ENCODE assay signal across 8 mouse cellular contexts in the genomic region with DNA sequence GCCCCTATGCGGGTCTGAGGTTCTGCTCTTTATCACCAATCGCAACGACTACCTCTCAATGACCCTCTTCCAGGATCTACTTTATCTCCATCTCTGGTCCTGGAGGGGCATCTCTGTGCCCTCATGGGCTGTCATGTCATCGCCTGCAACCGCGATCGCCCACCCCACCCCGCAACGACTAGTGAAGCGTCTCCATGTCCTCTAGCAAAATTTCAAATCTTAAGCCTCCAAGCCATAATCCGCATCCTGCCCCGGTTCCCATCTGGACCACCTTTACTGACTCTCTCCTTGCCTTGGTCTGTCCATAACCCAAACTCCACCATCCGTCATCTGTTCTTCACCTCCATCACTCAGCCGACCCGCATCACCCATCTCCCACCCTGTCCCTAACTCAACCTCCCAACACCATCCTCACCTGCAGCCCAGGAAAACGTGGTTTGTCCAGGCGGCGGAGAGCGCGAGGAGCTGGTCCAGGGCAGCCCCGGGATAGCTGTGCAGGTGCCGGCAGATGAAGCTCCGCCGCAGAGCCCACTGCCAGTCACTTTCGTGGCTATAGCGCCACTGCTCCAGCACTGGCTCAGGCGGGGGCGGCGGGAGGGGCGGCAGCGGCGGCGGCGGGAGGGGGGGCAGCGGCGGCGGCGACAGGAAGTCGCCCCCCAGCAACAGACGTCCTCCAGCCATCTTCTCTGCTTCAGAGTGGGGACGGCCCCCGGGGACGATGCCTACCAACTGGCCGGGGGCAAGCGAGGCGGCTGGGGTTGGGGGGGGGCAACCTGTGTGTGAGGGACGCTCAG. TPM values are rescaled to one million over a fixed set of nuclear protein-coding genes. Genes with fewer than 3 reads are reported as not detected.
DNase-seq lines count a peak whose midpoint lies in the region; ATAC-seq lines count a peak whose summit lies in the region.

A gene (minus strand): TSS at position 579 of the 794 bp plus-strand sequence.

- peak; percentile 79 for ATAC-seq in forebrain, embryonic 11.5 days (replicated peaks; ENCODE audit: low FRiP score)
- peak; percentile 78 for ATAC-seq in hindbrain, embryonic 14.5 days (ENCODE audit: low FRiP score)
- ATAC-seq in midbrain, embryonic 14.5 days (ENCODE audit: low FRiP score, low TSS enrichment) = peak; percentile 80
- peak; percentile 48; the same call in 1 of the 2 replicates for ATAC-seq in stomach, embryonic 15.5 days (ENCODE audit: insufficient read depth, low FRiP score, low read depth)

- peak within 1 kb of the TSS; percentile 85 for H3K4me3 ChIP-seq in brown adipose tissue, adult 24 weeks (ENCODE audit: insufficient read depth, low read depth, low read length)
- H3K4me3 ChIP-seq in forebrain, embryonic 11.5 days (ENCODE audit: low read depth, low read length) = peak within 1 kb of the TSS; percentile 51
- peak within 1 kb of the TSS; percentile 54 for H3K4me3 ChIP-seq in hindbrain, embryonic 14.5 days (replicated peaks; ENCODE audit: low read length)
- peak within 1 kb of the TSS; percentile 51 for H3K4me3 ChIP-seq in midbrain, embryonic 14.5 days (replicated peaks; ENCODE audit: low read depth, low read length)
- H3K4me3 ChIP-seq in stomach, embryonic 15.5 days (replicated peaks) = peak within 1 kb of the TSS; percentile 55

- peak within 1 kb of the TSS; percentile 66 for H3K9ac ChIP-seq in forebrain, embryonic 11.5 days (ENCODE audit: low read length)
- peak within 1 kb of the TSS; percentile 78 for H3K9ac ChIP-seq in hindbrain, embryonic 14.5 days
- H3K9ac ChIP-seq in midbrain, embryonic 14.5 days (replicated peaks; ENCODE audit: low read length) = peak within 1 kb of the TSS; percentile 67
- peak within 1 kb of the TSS; percentile 37; the same call in 1 of the 2 replicates for H3K9ac ChIP-seq in stomach, embryonic 15.5 days

- H3K36me3 ChIP-seq in forebrain, embryonic 11.5 days (ENCODE audit: control insufficient read depth, insufficient read depth, low read length) = no peaks in the 10 kb centered on the region
- no peaks in the 10 kb centered on the region for H3K36me3 ChIP-seq in hindbrain, embryonic 14.5 days (replicated peaks; ENCODE audit: control insufficient read depth, insufficient read depth)
- H3K36me3 ChIP-seq in midbrain, embryonic 14.5 days (ENCODE audit: control insufficient read depth, insufficient read depth, low read length) = no peaks in the 10 kb centered on the region
- no peaks in the 10 kb centered on the region for H3K36me3 ChIP-seq in stomach, embryonic 15.5 days

- DNase-seq in kidney, adult 11 months = peak; percentile 6
- DNase-seq in kidney, adult 8-10 months = no peak
- DNase-seq in forebrain, embryonic 11.5 days (ENCODE audit: low spot score) = peak; percentile 59
- no peak for DNase-seq in hindbrain, embryonic 14.5 days (ENCODE audit: low spot score)
- peak; percentile 52 to 53 for DNase-seq in left cerebral cortex, postnatal 36 days (ENCODE audit: low spot score in 2 of 2)
- peak; percentile 63 for DNase-seq in midbrain, embryonic 14.5 days

- H3K4me1 ChIP-seq in brown adipose tissue, adult 24 weeks (ENCODE audit: control insufficient read depth, insufficient read depth, insufficient read length, low read length) = no peaks in the 10 kb centered on the region
- no peaks in the 10 kb centered on the region for H3K4me1 ChIP-seq in forebrain, embryonic 11.5 days (replicated peaks; ENCODE audit: control insufficient read depth, insufficient read depth, low read length)
- H3K4me1 ChIP-seq in hindbrain, embryonic 14.5 days (replicated peaks; ENCODE audit: control insufficient read depth, insufficient read depth, low read length) = 0 out of 2 replicates have a peak, but pooled peaks cover 9% of the 10 kb centered on the region
- H3K4me1 ChIP-seq in midbrain, embryonic 14.5 days (ENCODE audit: control insufficient read depth, insufficient read depth, low read length) = no peaks in the 10 kb centered on the region
- no peaks in the 10 kb centered on the region for H3K4me1 ChIP-seq in stomach, embryonic 15.5 days

- H3K9me3 ChIP-seq in forebrain, embryonic 11.5 days (ENCODE audit: control insufficient read depth, low read length) = no peaks in the 10 kb centered on the region
- H3K9me3 ChIP-seq in hindbrain, embryonic 14.5 days (ENCODE audit: control insufficient read depth, low read length) = no peaks in the 10 kb centered on the region
- no peaks in the 10 kb centered on the region for H3K9me3 ChIP-seq in midbrain, embryonic 14.5 days (ENCODE audit: control insufficient read depth, low read length)
- no peaks in the 10 kb centered on the region for H3K9me3 ChIP-seq in stomach, embryonic 15.5 days

- H3K27me3 ChIP-seq in forebrain, embryonic 11.5 days (ENCODE audit: control insufficient read depth, insufficient read depth, low read length) = no peaks in the 10 kb centered on the region
- no peaks in the 10 kb centered on the region for H3K27me3 ChIP-seq in hindbrain, embryonic 14.5 days (ENCODE audit: control insufficient read depth, insufficient read depth, low read length)
- no peaks in the 10 kb centered on the region for H3K27me3 ChIP-seq in midbrain, embryonic 14.5 days (ENCODE audit: control insufficient read depth, insufficient read depth, low read length)
- no peaks in the 10 kb centered on the region for H3K27me3 ChIP-seq in stomach, embryonic 15.5 days (replicated peaks)

- intact Hi-C loops in left cerebral cortex, postnatal 36 days (cut with DNase I) = loop anchor here (5.0 kb wide), 2 partner anchors 70 to 95 kb away; no protein-coding TSS in a partner anchor

- peak within 1 kb of the TSS; percentile 87; the same call in 1 of the 2 replicates for H3K27ac ChIP-seq in brown adipose tissue, adult 24 weeks (replicated peaks; ENCODE audit: low read depth, low read length)
- H3K27ac ChIP-seq in forebrain, embryonic 11.5 days (ENCODE audit: low read depth, low read length) = 0 out of 2 replicates have a peak within 1 kb of the TSS, but pooled peaks have one; percentile 37
- H3K27ac ChIP-seq in hindbrain, embryonic 14.5 days = peak within 1 kb of the TSS; percentile 88
- H3K27ac ChIP-seq in midbrain, embryonic 14.5 days (replicated peaks; ENCODE audit: low read depth, low read length) = peak within 1 kb of the TSS; percentile 87
- peak within 1 kb of the TSS; percentile 54; the same call in 1 of the 2 replicates for H3K27ac ChIP-seq in stomach, embryonic 15.5 days

- 18% methylated on average over 33 of the region's 47 CpGs for WGBS in forebrain, embryonic 11.5 days
- WGBS in hindbrain, embryonic 14.5 days = 22% methylated on average over 33 of the region's 47 CpGs
- 26% methylated on average over 40 of the region's 47 CpGs for WGBS in midbrain, embryonic 14.5 days
- whole genome bisulfite sequencing in stomach, embryonic 15.5 days = 29% methylated on average over 43 of the region's 47 CpGs

- peak within 1 kb of the TSS; percentile 59 for H3K4me2 ChIP-seq in forebrain, embryonic 11.5 days (ENCODE audit: low read depth, low read length, severe bottlenecking)
- H3K4me2 ChIP-seq in hindbrain, embryonic 14.5 days (replicated peaks) = peak within 1 kb of the TSS; percentile 56
- peak within 1 kb of the TSS; percentile 53 for H3K4me2 ChIP-seq in midbrain, embryonic 14.5 days (ENCODE audit: low read length)
- peak within 1 kb of the TSS; percentile 62 for H3K4me2 ChIP-seq in stomach, embryonic 15.5 days

RNA-seq across cellular contexts. Expression of the gene that starts here (rescaled TPM):
- 1.5 and 2.2 TPM in 2 replicates for polyA plus RNA-seq in brown adipose tissue, adult 24 weeks (2012; ENCODE audit: insufficient read depth, insufficient read length, missing spikeins)
- 4.7 and 4.9 TPM in 2 replicates for polyA plus RNA-seq in forebrain, embryonic 11.5 days (2014; fragmentation: Nextera tagmentation; extraction: Ambion mirVana)
- 21.4 and 24.6 TPM in 2 replicates for polyA plus RNA-seq in hindbrain, embryonic 14.5 days (2014; fragmentation: Nextera tagmentation; extraction: Ambion mirVana)
- 10 to 100 TPM; 31.2 to 32.3 TPM for total RNA-seq in left cerebral cortex, postnatal 36 days (2021)
- 17.5 and 20.0 TPM in 2 replicates for polyA plus RNA-seq in midbrain, embryonic 14.5 days (2014; fragmentation: Nextera tagmentation; extraction: Ambion mirVana)
- polyA plus RNA-seq in stomach, embryonic 15.5 days (2015; fragmentation: Nextera tagmentation; extraction: Ambion mirVana) = 1.6 and 1.9 TPM in 2 replicates

Comparison
In these comparisons a context has a peak if more than half of its experiments do, and no peak if none do; other contexts are left out.
1. DNase-seq: peak in kidney, adult 11 months (single experiment), forebrain, embryonic 11.5 days (single experiment), left cerebral cortex, postnatal 36 days (2 of 2) and midbrain, embryonic 14.5 days (single experiment); none in kidney, adult 8-10 months (0 of 2) and hindbrain, embryonic 14.5 days (single experiment).
2. H3K27ac ChIP-seq: peak in every context shown above with its lines; median percentile 88 in hindbrain, embryonic 14.5 days; 87 in brown adipose tissue, adult 24 weeks; 87 in midbrain, embryonic 14.5 days; 54 in stomach, embryonic 15.5 days; 37 in forebrain, embryonic 11.5 days.
3. Peak in every context shown above with its lines, with median percentiles within 50 percentile points of each other: H3K4me3 ChIP-seq, ATAC-seq, H3K4me2 ChIP-seq and H3K9ac ChIP-seq.